Mouse (Mus musculus): Measurements from ENCODE around the gene Prlr. TPM values are rescaled to one million over a fixed set of nuclear protein-coding genes. Genes with fewer than 3 reads are reported as not detected.

Prlr gene
- total and polyA plus RNA-seq, 2 experiments from 2014 or later, result 0.57 to 0.90 TPM

GRCm38 (mm10) chr15:10296570-10296969 lies 119.5 kb downstream of the Prlr start:
- no peak overlapping the region for H3K27ac ChIP-seq (ENCODE audit: low read depth)
- H3K36me3 ChIP-seq (replicated peaks; ENCODE audit: control insufficient read depth, insufficient read depth, low read length), result no peaks in the 10 kb centered on the region
- WGBS, result 61% methylated on average over 1 of the region's 1 CpGs
- no peak overlapping the region for H3K9ac ChIP-seq (replicated peaks; ENCODE audit: low read depth, low read length)
- no peak overlapping the region for H3K4me3 ChIP-seq (ENCODE audit: low read depth, low read length)
- no peaks in the 10 kb centered on the region for H3K9me3 ChIP-seq (replicated peaks; ENCODE audit: control insufficient read depth, low read length)
- no peaks in the 10 kb centered on the region for H3K27me3 ChIP-seq (ENCODE audit: control insufficient read depth, insufficient read depth, low read length)
- H3K4me1 ChIP-seq (ENCODE audit: control insufficient read depth, insufficient read depth), result no peaks in the 10 kb centered on the region
- DNase-seq (ENCODE audit: low spot score) (no peak), ATAC-seq (ENCODE audit: insufficient read depth, low read depth) (no peak)
- TF ChIP-seq EP300 (IDR thresholded peaks at IDR 0.05; ENCODE audit: low read depth), result no peak
- no peak for TF ChIP-seq CTCF (IDR thresholded peaks at IDR 0.05; ENCODE audit: low read depth)
- H3K4me2 ChIP-seq (ENCODE audit: low read depth, low read length), result no peak overlapping the region

- ATAC-seq (ENCODE audit: insufficient read depth, low read depth), result no peak
- WGBS, result 64% methylated on average over 1 of the region's 1 CpGs
- Histone ChIP-seq H3K4me1 (ENCODE audit: control insufficient read depth, insufficient read depth) (no peaks in the 10 kb centered on the region), H3K4me3 (ENCODE audit: low read depth, low read length) (no peak overlapping the region), H3K27me3 (ENCODE audit: control insufficient read depth, insufficient read depth, low read length) (no peaks in the 10 kb centered on the region), H3K4me2 (ENCODE audit: low read depth, low read length) (no peak overlapping the region), H3K36me3 (replicated peaks; ENCODE audit: control insufficient read depth, insufficient read depth, low read length) (no peaks in the 10 kb centered on the region), H3K9ac (replicated peaks; ENCODE audit: low read depth, low read length) (no peak overlapping the region), H3K27ac (ENCODE audit: low read depth) (no peak overlapping the region), H3K9me3 (replicated peaks; ENCODE audit: control insufficient read depth, low read length) (no peaks in the 10 kb centered on the region)
- TF ChIP-seq CTCF (IDR thresholded peaks at IDR 0.05; ENCODE audit: low read depth) (no peak), EP300 (IDR thresholded peaks at IDR 0.05; ENCODE audit: low read depth) (no peak)
- no peak for DNase-seq (ENCODE audit: low spot score)
Measured at GRCm38 (mm10) chr15:10298058-10298457, 121.0 kb downstream of the Prlr start.

DNA sequence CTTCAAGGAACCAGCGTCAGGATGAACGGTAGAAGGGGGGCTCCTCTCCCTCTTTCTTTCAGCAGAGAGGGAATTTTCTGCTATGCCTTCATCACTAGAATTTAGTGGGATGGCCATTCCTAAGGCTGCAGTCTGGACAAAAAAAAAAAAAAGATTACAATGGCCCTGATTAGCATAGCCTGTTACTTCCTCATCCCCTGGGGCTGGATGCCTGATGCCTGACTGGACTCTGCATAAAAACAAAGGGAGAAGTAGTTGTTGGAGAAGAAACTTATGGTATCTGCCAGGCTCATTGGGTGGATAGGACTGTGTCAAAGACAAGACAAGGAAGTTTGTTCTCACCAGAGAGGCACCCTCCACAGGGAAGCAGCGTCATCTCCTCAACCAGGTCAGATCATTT lies 122.4 kb downstream of the Prlr start:
- Histone ChIP-seq H3K9ac (replicated peaks; ENCODE audit: low read depth, low read length) (no peak overlapping the region), H3K9me3 (replicated peaks; ENCODE audit: control insufficient read depth, low read length) (no peaks in the 10 kb centered on the region), H3K27me3 (ENCODE audit: control insufficient read depth, insufficient read depth, low read length) (no peaks in the 10 kb centered on the region), H3K4me3 (ENCODE audit: low read depth, low read length) (no peak overlapping the region), H3K27ac (ENCODE audit: low read depth) (no peak overlapping the region), H3K4me1 (ENCODE audit: control insufficient read depth, insufficient read depth) (no peaks in the 10 kb centered on the region), H3K36me3 (replicated peaks; ENCODE audit: control insufficient read depth, insufficient read depth, low read length) (no peaks in the 10 kb centered on the region), H3K4me2 (ENCODE audit: low read depth, low read length) (no peak overlapping the region)
- DNase-seq (ENCODE audit: low spot score) (no peak), ATAC-seq (ENCODE audit: insufficient read depth, low read depth) (no peak)
- WGBS, result 65% methylated on average over 3 of the region's 3 CpGs
- no peak for TF ChIP-seq CTCF (IDR thresholded peaks at IDR 0.05; ENCODE audit: low read depth)
- TF ChIP-seq EP300 (IDR thresholded peaks at IDR 0.05; ENCODE audit: low read depth), result no peak

DNA sequence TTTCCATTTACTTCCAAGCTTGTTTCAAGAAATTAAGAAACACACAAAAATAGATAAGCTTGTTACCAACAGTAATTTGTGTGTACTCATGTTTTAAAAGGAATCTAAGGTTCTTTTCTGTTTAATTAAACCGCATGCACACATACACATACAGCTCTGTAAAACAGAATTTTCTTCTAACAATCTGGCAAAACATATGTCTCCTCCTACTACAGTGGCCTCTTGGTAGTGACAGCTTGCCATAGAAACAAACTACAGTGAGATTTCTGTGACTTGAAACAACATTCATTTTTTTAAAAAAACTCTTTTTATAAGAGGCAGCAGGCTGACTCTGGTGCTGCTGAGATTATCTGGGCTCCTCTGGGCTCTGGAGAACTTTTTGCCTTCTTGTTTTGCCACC lies 129.4 kb downstream of the Prlr start:
- Histone ChIP-seq H3K4me3 (ENCODE audit: low read depth, low read length) (no peak overlapping the region), H3K36me3 (replicated peaks; ENCODE audit: control insufficient read depth, insufficient read depth, low read length) (no peaks in the 10 kb centered on the region)
- WGBS, result 88% methylated on average over 1 of the region's 1 CpGs

DNA sequence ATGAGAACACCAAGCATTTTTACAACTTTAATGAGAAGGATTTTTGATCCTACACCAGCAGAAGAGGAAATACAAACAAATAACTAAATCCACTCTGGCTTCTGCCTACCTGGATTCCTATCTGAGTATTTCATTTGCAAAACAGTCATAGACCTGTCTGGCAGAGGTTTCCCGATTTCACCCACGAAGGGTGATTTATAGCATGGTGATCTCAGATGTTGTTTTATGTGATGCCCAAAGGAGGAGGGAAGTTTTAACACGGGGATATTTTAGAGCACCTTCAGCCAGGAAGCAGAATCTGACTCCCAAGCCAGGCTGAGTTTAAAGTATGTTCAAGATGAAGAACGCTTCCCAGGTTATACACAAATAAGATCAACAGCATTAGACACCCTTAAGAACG lies 134.8 kb downstream of the Prlr start:
- Histone ChIP-seq H3K27me3 (ENCODE audit: control insufficient read depth, insufficient read depth, low read length) (no peaks in the 10 kb centered on the region), H3K4me2 (ENCODE audit: low read depth, low read length) (no peak overlapping the region), H3K9ac (replicated peaks; ENCODE audit: low read depth, low read length) (no peak overlapping the region), H3K27ac (ENCODE audit: low read depth) (no peak overlapping the region), H3K4me3 (ENCODE audit: low read depth, low read length) (no peak overlapping the region), H3K36me3 (replicated peaks; ENCODE audit: control insufficient read depth, insufficient read depth, low read length) (no peaks in the 10 kb centered on the region), H3K4me1 (ENCODE audit: control insufficient read depth, insufficient read depth) (no peaks in the 10 kb centered on the region), H3K9me3 (replicated peaks; ENCODE audit: control insufficient read depth, low read length) (no peaks in the 10 kb centered on the region)
- DNase-seq (ENCODE audit: low spot score), result no peak
- TF ChIP-seq EP300 (IDR thresholded peaks at IDR 0.05; ENCODE audit: low read depth) (no peak), CTCF (IDR thresholded peaks at IDR 0.05; ENCODE audit: low read depth) (no peak)
- WGBS, result 67% methylated on average over 5 of the region's 5 CpGs
- ATAC-seq (ENCODE audit: insufficient read depth, low read depth), result no peak

More for the DNA sequence above, 129.4 kb downstream of the Prlr start:
- Histone ChIP-seq H3K27me3 (ENCODE audit: control insufficient read depth, insufficient read depth, low read length) (no peaks in the 10 kb centered on the region), H3K27ac (ENCODE audit: low read depth) (no peak overlapping the region), H3K4me2 (ENCODE audit: low read depth, low read length) (no peak overlapping the region), H3K4me1 (ENCODE audit: control insufficient read depth, insufficient read depth) (no peaks in the 10 kb centered on the region), H3K9ac (replicated peaks; ENCODE audit: low read depth, low read length) (no peak overlapping the region), H3K9me3 (replicated peaks; ENCODE audit: control insufficient read depth, low read length) (no peaks in the 10 kb centered on the region)
- DNase-seq (ENCODE audit: low spot score) (no peak), ATAC-seq (ENCODE audit: insufficient read depth, low read depth) (no peak)
- TF ChIP-seq CTCF (IDR thresholded peaks at IDR 0.05; ENCODE audit: low read depth) (no peak), EP300 (IDR thresholded peaks at IDR 0.05; ENCODE audit: low read depth) (no peak)

Data from heart, postnatal 0 days (tissue).